Mouse (Mus musculus) olfactory bulb, adult 2 months (tissue): ENCODE measurements around the gene Mast1.

Experiments
- CTCF ChIP-seq: fragments of 200-500 bp; IDR thresholded peaks from 2 replicates; pipeline ENCODE4 v1.5.1; 2012; ENCODE audit warnings: low read depth, mild to moderate bottlenecking, low read length, moderate library complexity; ENCODE audit not compliant: insufficient read depth
- POLR2A ChIP-seq: fragments of 200-500 bp; IDR thresholded peaks from 2 replicates; pipeline ENCODE4 v1.6.1; 2012; ENCODE audit warnings: mild to moderate bottlenecking, low read depth, low read length, moderate library complexity; ENCODE audit not compliant: insufficient read depth

GRCm38 (mm10) chr8:84915269-84915668, 21.9 kb downstream of the Mast1 start:
- TF ChIP-seq CTCF (no peak), POLR2A (no peak)
